Mouse (Mus musculus): ENCODE results near the gene Gm813. TPM values are rescaled to one million over a fixed set of nuclear protein-coding genes. Genes with fewer than 3 reads are reported as not detected.

Gm813 gene
- total and polyA plus RNA-seq, 3 experiments: not detected

GRCm38 (mm10) chr16:58570694-58571264 lies 46.0 kb downstream of the Gm813 start:
- intact Hi-C loops (cut with DNase I): no loop called here

More at GRCm38 (mm10) chr16:58570694-58571264, 46.0 kb downstream of the Gm813 start:
- no peak overlapping the region for H3K9ac ChIP-seq (ENCODE audit: low read depth, low read length)
- no peaks in the 10 kb centered on the region for H3K27me3 ChIP-seq (ENCODE audit: control insufficient read depth, insufficient read depth, low read length)
- H3K4me3 ChIP-seq: no peak overlapping the region
- TF ChIP-seq EP300 (IDR thresholded peaks at IDR 0.05; ENCODE audit: insufficient read depth, low read depth, low read length) (no peak), POLR2A (IDR thresholded peaks at IDR 0.05; ENCODE audit: insufficient read depth, low read depth, low read length) (no peak), CTCF (IDR thresholded peaks at IDR 0.05) (no peak)
- H3K4me1 ChIP-seq (ENCODE audit: control insufficient read depth, insufficient read depth, low read length): no peaks in the 10 kb centered on the region
- H3K79me2 ChIP-seq (replicated peaks; ENCODE audit: control insufficient read depth, insufficient read depth, low read length): no peaks in the 10 kb centered on the region
- no peak overlapping the region for H3K27ac ChIP-seq
- DNase-seq: no peak
- H3K36me3 ChIP-seq (ENCODE audit: control insufficient read depth, insufficient read depth, low read length): no peaks in the 10 kb centered on the region

Other genes with a start within 250 kb of the Gm813 start
- 10 to 100 TPM; 14.0 to 16.8 TPM for gene Dcbld2, start 208.5 kb downstream of the Gm813 start, total RNA-seq (2021)
- 9.0 and 17.8 TPM in 2 replicates for gene Dcbld2, start 208.5 kb downstream of the Gm813 start, polyA plus RNA-seq (2012; rRNA removed)
- gene St3gal6, start 92.7 kb downstream of the Gm813 start, total RNA-seq (2021): 10 to 100 TPM; 37.7 to 47.0 TPM
- 29.6 and 33.7 TPM in 2 replicates for gene St3gal6, start 92.7 kb downstream of the Gm813 start, polyA plus RNA-seq (2012; rRNA removed)
- gene E330017A01Rik, start 21.8 kb upstream of the Gm813 start, total RNA-seq (2021): not detected
- not detected in 2 replicates for gene E330017A01Rik, start 21.8 kb upstream of the Gm813 start, polyA plus RNA-seq (2012; rRNA removed)
- gene Cpox, start 53.3 kb upstream of the Gm813 start, total RNA-seq (2021): 10 to 100 TPM; 39.1 to 41.1 TPM
- 14.8 and 23.8 TPM in 2 replicates for gene Cpox, start 53.3 kb upstream of the Gm813 start, polyA plus RNA-seq (2012; rRNA removed)
- not detected for gene Gpr15, start 102.1 kb upstream of the Gm813 start, total RNA-seq (2021)
- gene Gpr15, start 102.1 kb upstream of the Gm813 start, polyA plus RNA-seq (2012; rRNA removed): 0.08 TPM in 1 of 2 replicates, not detected in the other
- 10 to 100 TPM; 56.2 to 58.8 TPM for gene Cldnd1, start 110.9 kb upstream of the Gm813 start, total RNA-seq (2021)
- 47.3 and 66.6 TPM in 2 replicates for gene Cldnd1, start 110.9 kb upstream of the Gm813 start, polyA plus RNA-seq (2012; rRNA removed)
- gene Olfr172, start 146.2 kb upstream of the Gm813 start, total RNA-seq (2021): not detected
- not detected in 2 replicates for gene Olfr172, start 146.2 kb upstream of the Gm813 start, polyA plus RNA-seq (2012; rRNA removed)
- not detected for gene Olfr173, start 183.3 kb upstream of the Gm813 start, total RNA-seq (2021)
- not detected in 2 replicates for gene Olfr173, start 183.3 kb upstream of the Gm813 start, polyA plus RNA-seq (2012; rRNA removed)
- not detected for gene Olfr175-ps1, start 209.8 kb upstream of the Gm813 start, total RNA-seq (2021)
- not detected in 2 replicates for gene Olfr175-ps1, start 209.8 kb upstream of the Gm813 start, polyA plus RNA-seq (2012; rRNA removed)